Mouse (Mus musculus) heart, embryonic 12.5 days (tissue): Measurements from ENCODE around the gene Pdcd11. TPM values are rescaled to one million over a fixed set of nuclear protein-coding genes. Genes with fewer than 3 reads are reported as not detected.

Experiments
- ATAC-seq: fragments of 200-750 bp; cut with Nextera tagmentation; 2 replicates; pipeline ENCODE4 v1.8.0; 2017; ENCODE audit warnings: moderate TSS enrichment, moderate library complexity; ENCODE audit not compliant: insufficient number of reproducible peaks, low FRiP score
- H3K27ac ChIP-seq: fragments of 300-500 bp; sonication (generic); 2 replicates; pipeline ENCODE4 v1.5.1; 2016; ENCODE audit warnings: mild to moderate bottlenecking, moderate library complexity; ENCODE audit not compliant: poor library complexity, severe bottlenecking
- H3K27me3 ChIP-seq: fragments of 300-500 bp; sonication (generic); replicated peaks from 2 replicates; pipeline ENCODE4 v1.6.1; 2016; ENCODE audit warnings: mild to moderate bottlenecking, moderate library complexity
- H3K36me3 ChIP-seq: fragments of 300-500 bp; sonication (generic); 2 replicates; pipeline ENCODE4 v1.6.1; 2016; ENCODE audit warnings: mild to moderate bottlenecking, moderate library complexity
- H3K4me1 ChIP-seq: fragments of 300-500 bp; sonication (generic); replicated peaks from 2 replicates; pipeline ENCODE4 v1.6.1; 2016; ENCODE audit warnings: mild to moderate bottlenecking
- H3K4me2 ChIP-seq: fragments of 300-500 bp; sonication (generic); 2 replicates; pipeline ENCODE4 v1.6.1; 2016; ENCODE audit warnings: mild to moderate bottlenecking, moderate library complexity
- H3K4me3 ChIP-seq: fragments of 300-500 bp; sonication (generic); 2 replicates; pipeline ENCODE4 v1.5.1; 2016; ENCODE audit warnings: mild to moderate bottlenecking
- H3K9ac ChIP-seq: fragments of 300-500 bp; sonication (generic); 2 replicates; pipeline ENCODE4 v1.6.1; 2016; ENCODE audit warnings: mild to moderate bottlenecking, moderate library complexity
- H3K9me3 ChIP-seq: fragments of 300-500 bp; sonication (generic); replicated peaks from 2 replicates; pipeline ENCODE4 v1.6.1; 2016; ENCODE audit warnings: mild to moderate bottlenecking, moderate library complexity
- WGBS: fragments of 180-500 bp; shearing (Covaris S2); methylation state at CpG from one replicate; pipeline ENCODE4 v1.1.7; 2016; 5-methylcytosine and 5-hydroxymethylcytosine counted together
- polyA plus RNA-seq: library from polyadenylated mRNA; unstranded; fragments of >200 nt; fragmentation: Nextera tagmentation; extraction: Ambion mirVana; gene quantifications from 2 replicates; pipeline ENCODE4 v1.2.1, GENCODE M21; 2016

Gene Pdcd11
- 7.4 and 7.9 TPM in 2 replicates for polyA plus RNA-seq

- no peaks in the 10 kb centered on the region for H3K27me3 ChIP-seq
- 0% methylated on average over 56 of the region's 56 CpGs for WGBS
- peak within 1 kb of the TSS; percentile 92 for H3K4me3 ChIP-seq
- peak within 1 kb of the TSS; percentile 90 for H3K27ac ChIP-seq
- no peaks in the 10 kb centered on the region for H3K9me3 ChIP-seq
- H3K4me1 ChIP-seq: peaks cover 21% of the 10 kb centered on the region
- ATAC-seq: peak; percentile 99
- peak within 1 kb of the TSS; percentile 99 for H3K9ac ChIP-seq
- H3K36me3 ChIP-seq: peaks cover 47% of the 10 kb centered on the region
- H3K4me2 ChIP-seq: peak within 1 kb of the TSS; percentile 90
These were observed at the start of gene Pdcd11, which contains the start of gene Usmg5 for GRCm38 (mm10) chr19:47090550-47091156. Gene Pdcd11 (plus strand): TSS chr19:47090768. Gene Usmg5 (minus strand): TSS chr19:47090647.

GRCm38 (mm10) chr19:47043608-47044007 is 47.0 kb upstream of the Pdcd11 start:
- H3K4me2 ChIP-seq: no peak overlapping the region
- no peak for ATAC-seq
- H3K36me3 ChIP-seq: peaks cover 50% of the 10 kb centered on the region
- no peaks in the 10 kb centered on the region for H3K4me1 ChIP-seq
- H3K27me3 ChIP-seq: no peaks in the 10 kb centered on the region
- H3K9me3 ChIP-seq: no peaks in the 10 kb centered on the region
- H3K9ac ChIP-seq: no peak overlapping the region
- WGBS: 82% methylated on average over 3 of the region's 3 CpGs
- H3K27ac ChIP-seq: no peak overlapping the region
- no peak overlapping the region for H3K4me3 ChIP-seq

GRCm38 (mm10) chr19:47046343-47046742 is 44.2 kb upstream of the Pdcd11 start:
- Histone ChIP-seq H3K4me1 (peaks cover 11% of the 10 kb centered on the region), H3K4me3 (no peak overlapping the region), H3K9ac (no peak overlapping the region), H3K36me3 (peaks cover 34% of the 10 kb centered on the region), H3K9me3 (no peaks in the 10 kb centered on the region), H3K27me3 (no peaks in the 10 kb centered on the region), H3K4me2 (no peak overlapping the region), H3K27ac (no peak overlapping the region)
- 87% methylated on average over 1 of the region's 1 CpGs for WGBS
- no peak for ATAC-seq

GRCm38 (mm10) chr19:47047236-47047833 is 43.2 kb upstream of the Pdcd11 start:
- H3K36me3 ChIP-seq: peaks cover 32% of the 10 kb centered on the region
- no peaks in the 10 kb centered on the region for H3K9me3 ChIP-seq
- H3K27me3 ChIP-seq: no peaks in the 10 kb centered on the region
- 83% methylated on average over 13 of the region's 13 CpGs for WGBS
- H3K27ac ChIP-seq: no peak overlapping the region
- no peak overlapping the region for H3K9ac ChIP-seq
- peaks cover 11% of the 10 kb centered on the region for H3K4me1 ChIP-seq
- no peak for ATAC-seq
- H3K4me3 ChIP-seq: no peak overlapping the region
- H3K4me2 ChIP-seq: no peak overlapping the region

GRCm38 (mm10) chr19:47049061-47049460 is 41.5 kb upstream of the Pdcd11 start:
- ATAC-seq: no peak
- Histone ChIP-seq H3K27me3 (no peaks in the 10 kb centered on the region), H3K4me1 (peaks cover 11% of the 10 kb centered on the region), H3K27ac (no peak overlapping the region), H3K4me2 (peak overlapping the region; percentile 82), H3K36me3 (peaks cover 27% of the 10 kb centered on the region), H3K9ac (no peak overlapping the region), H3K4me3 (no peak overlapping the region), H3K9me3 (no peaks in the 10 kb centered on the region)
- WGBS: 64% methylated on average over 4 of the region's 4 CpGs

GRCm38 (mm10) chr19:47049840-47050239 is 40.7 kb upstream of the Pdcd11 start:
- no peak overlapping the region for H3K27ac ChIP-seq
- peak overlapping the region; percentile 82 for H3K4me2 ChIP-seq
- 5% methylated on average over 7 of the region's 7 CpGs for WGBS
- no peaks in the 10 kb centered on the region for H3K9me3 ChIP-seq
- H3K4me3 ChIP-seq: peak overlapping the region; percentile 87
- no peak for ATAC-seq
- no peaks in the 10 kb centered on the region for H3K27me3 ChIP-seq
- H3K36me3 ChIP-seq: peaks cover 20% of the 10 kb centered on the region
- peaks cover 11% of the 10 kb centered on the region for H3K4me1 ChIP-seq
- H3K9ac ChIP-seq: 0 out of 2 replicates have a peak overlapping the region, but pooled peaks have one; percentile 45

- peak within 1 kb of the TSS; percentile 87 for H3K4me3 ChIP-seq
- peak within 1 kb of the TSS; percentile 87 for H3K27ac ChIP-seq
- peaks cover 16% of the 10 kb centered on the region for H3K36me3 ChIP-seq
- H3K27me3 ChIP-seq: no peaks in the 10 kb centered on the region
- H3K9ac ChIP-seq: peak within 1 kb of the TSS; percentile 85
- H3K4me2 ChIP-seq: peak within 1 kb of the TSS; percentile 82
- peak; percentile 82 for ATAC-seq
- H3K9me3 ChIP-seq: no peaks in the 10 kb centered on the region
- H3K4me1 ChIP-seq: peaks cover 11% of the 10 kb centered on the region
- under 1% methylated on average over 74 of the region's 75 CpGs for WGBS
These were observed 40.1 kb upstream of the Pdcd11 start, which contains the start of gene Pcgf6 for GRCm38 (mm10) chr19:47050271-47051032. Gene Pcgf6 (minus strand): TSS chr19:47050906.

- WGBS: 84% methylated on average over 4 of the region's 4 CpGs
- Histone ChIP-seq H3K9me3 (no peaks in the 10 kb centered on the region), H3K4me3 (no peak overlapping the region), H3K9ac (no peak overlapping the region), H3K27ac (no peak overlapping the region), H3K4me2 (no peak overlapping the region), H3K4me1 (peaks cover 11% of the 10 kb centered on the region), H3K27me3 (no peaks in the 10 kb centered on the region), H3K36me3 (no peaks in the 10 kb centered on the region; the same call in 1 of the 2 replicates)
- ATAC-seq: no peak
These were observed 37.6 kb upstream of the Pdcd11 start for GRCm38 (mm10) chr19:47052927-47053326.

GRCm38 (mm10) chr19:47053471-47053870 is 37.1 kb upstream of the Pdcd11 start:
- H3K27ac ChIP-seq: no peak overlapping the region
- 83% methylated on average over 4 of the region's 4 CpGs for WGBS
- no peak overlapping the region for H3K9ac ChIP-seq
- no peak for ATAC-seq
- no peaks in the 10 kb centered on the region for H3K9me3 ChIP-seq
- no peaks in the 10 kb centered on the region for H3K36me3 ChIP-seq
- H3K4me2 ChIP-seq: no peak overlapping the region
- H3K27me3 ChIP-seq: no peaks in the 10 kb centered on the region
- H3K4me1 ChIP-seq: peaks cover 11% of the 10 kb centered on the region
- H3K4me3 ChIP-seq: no peak overlapping the region

GRCm38 (mm10) chr19:47057684-47058083 is 32.9 kb upstream of the Pdcd11 start:
- Histone ChIP-seq H3K4me3 (no peak overlapping the region), H3K9ac (no peak overlapping the region), H3K4me1 (no peaks in the 10 kb centered on the region), H3K27me3 (no peaks in the 10 kb centered on the region), H3K4me2 (no peak overlapping the region), H3K36me3 (no peaks in the 10 kb centered on the region), H3K9me3 (no peaks in the 10 kb centered on the region), H3K27ac (no peak overlapping the region)
- ATAC-seq: no peak
- 38% methylated on average over 1 of the region's 1 CpGs for WGBS

- no peak overlapping the region for H3K27ac ChIP-seq
- peaks cover 13% of the 10 kb centered on the region for H3K4me1 ChIP-seq
- WGBS: 89% methylated on average over 3 of the region's 3 CpGs
- H3K4me3 ChIP-seq: no peak overlapping the region
- ATAC-seq: no peak
- H3K4me2 ChIP-seq: no peak overlapping the region
- no peaks in the 10 kb centered on the region for H3K9me3 ChIP-seq
- H3K27me3 ChIP-seq: no peaks in the 10 kb centered on the region
- no peak overlapping the region for H3K9ac ChIP-seq
- H3K36me3 ChIP-seq: 0 out of 2 replicates have a peak, but pooled peaks cover 2% of the 10 kb centered on the region
These were observed 24.7 kb upstream of the Pdcd11 start for GRCm38 (mm10) chr19:47065860-47066259.
